ENCODE assay signal across 7 mouse cellular contexts in genomic region chr4:59806879-59807195, GRCm38 (mm10). TPM values are rescaled to one million over a fixed set of nuclear protein-coding genes. Genes with fewer than 3 reads are reported as not detected.
DNase-seq lines count a peak whose midpoint lies in the region; ATAC-seq lines count a peak whose summit lies in the region.

No protein-coding gene starts in this region.

- peaks cover 9% of the 10 kb centered on the region; the same call in 1 of the 2 replicates for H3K4me1 ChIP-seq in lung, embryonic 15.5 days
- H3K4me1 ChIP-seq in embryonic facial prominence, embryonic 13.5 days, result peaks cover 16% of the 10 kb centered on the region
- H3K4me1 ChIP-seq in intestine, embryonic 14.5 days (replicated peaks; ENCODE audit: control insufficient read depth, insufficient read depth, low read length), result peaks cover 8% of the 10 kb centered on the region; the same call in 1 of the 2 replicates
- H3K4me1 ChIP-seq in neural tube, embryonic 14.5 days (ENCODE audit: control insufficient read depth, insufficient read depth, low read length), result peaks cover 14% of the 10 kb centered on the region; the same call in 1 of the 2 replicates

- DNase-seq in lung, postnatal 10 days, result no peak
- DNase-seq in intestine, embryonic 14.5 days (ENCODE audit: low spot score), result no peak
- DNase-seq in ovary, postnatal 36 days (ENCODE audit: low spot score), result no peak
- DNase-seq in urinary bladder, postnatal 36 days (ENCODE audit: low spot score in 2 of 2), result no peak

- no peak for ATAC-seq in lung, embryonic 15.5 days (ENCODE audit: borderline replicate concordance, extremely low read depth, low FRiP score, low TSS enrichment)
- no peak for ATAC-seq in embryonic facial prominence, embryonic 13.5 days (ENCODE audit: insufficient number of reproducible peaks, insufficient read depth, low FRiP score, low TSS enrichment, low read depth)
- no peak for ATAC-seq in intestine, embryonic 14.5 days (replicated peaks; ENCODE audit: low FRiP score, low TSS enrichment, low read depth)
- ATAC-seq in neural tube, embryonic 14.5 days (ENCODE audit: low read depth), result no peak

- H3K9ac ChIP-seq in lung, embryonic 15.5 days, result peak overlapping the region; percentile 79; the same call in 1 of the 2 replicates
- H3K9ac ChIP-seq in embryonic facial prominence, embryonic 13.5 days, result peak overlapping the region; percentile 87
- H3K9ac ChIP-seq in intestine, embryonic 14.5 days (ENCODE audit: low read length), result peak overlapping the region; percentile 72
- peak overlapping the region; percentile 84 for H3K9ac ChIP-seq in neural tube, embryonic 14.5 days (replicated peaks; ENCODE audit: low read depth, low read length)

- no peak overlapping the region for H3K27ac ChIP-seq in lung, embryonic 15.5 days
- H3K27ac ChIP-seq in embryonic facial prominence, embryonic 13.5 days, result no peak overlapping the region; the same call in 1 of the 2 replicates
- H3K27ac ChIP-seq in intestine, embryonic 14.5 days (ENCODE audit: low read depth), result no peak overlapping the region
- no peak overlapping the region; the same call in 1 of the 2 replicates for H3K27ac ChIP-seq in neural tube, embryonic 14.5 days (ENCODE audit: low read depth, low read length)

- no peaks in the 10 kb centered on the region for H3K36me3 ChIP-seq in lung, embryonic 15.5 days
- no peaks in the 10 kb centered on the region for H3K36me3 ChIP-seq in embryonic facial prominence, embryonic 13.5 days
- H3K36me3 ChIP-seq in intestine, embryonic 14.5 days (ENCODE audit: control insufficient read depth, insufficient read depth, low read length), result no peaks in the 10 kb centered on the region
- no peaks in the 10 kb centered on the region for H3K36me3 ChIP-seq in neural tube, embryonic 14.5 days (ENCODE audit: control insufficient read depth, insufficient read depth, low read length)

- peak overlapping the region; percentile 78 for H3K4me3 ChIP-seq in lung, embryonic 15.5 days
- peak overlapping the region; percentile 88 for H3K4me3 ChIP-seq in embryonic facial prominence, embryonic 13.5 days
- H3K4me3 ChIP-seq in intestine, embryonic 14.5 days (ENCODE audit: low read depth, low read length), result peak overlapping the region; percentile 87
- peak overlapping the region; percentile 89 for H3K4me3 ChIP-seq in neural tube, embryonic 14.5 days (ENCODE audit: low read depth, low read length)

- peak overlapping the region; percentile 94 for H3K4me2 ChIP-seq in lung, embryonic 15.5 days
- peak overlapping the region; percentile 97 for H3K4me2 ChIP-seq in embryonic facial prominence, embryonic 13.5 days
- H3K4me2 ChIP-seq in intestine, embryonic 14.5 days (ENCODE audit: low read length), result peak overlapping the region; percentile 97
- peak overlapping the region; percentile 74 for H3K4me2 ChIP-seq in neural tube, embryonic 14.5 days (ENCODE audit: low read depth, low read length)

- H3K9me3 ChIP-seq in lung, embryonic 15.5 days, result no peaks in the 10 kb centered on the region
- H3K9me3 ChIP-seq in embryonic facial prominence, embryonic 13.5 days, result no peaks in the 10 kb centered on the region
- H3K9me3 ChIP-seq in intestine, embryonic 14.5 days (ENCODE audit: control insufficient read depth, low read length), result no peaks in the 10 kb centered on the region
- H3K9me3 ChIP-seq in neural tube, embryonic 14.5 days (ENCODE audit: control insufficient read depth, low read length), result no peaks in the 10 kb centered on the region

- WGBS in lung, embryonic 15.5 days, result 6% methylated on average over 9 of the region's 9 CpGs
- WGBS in embryonic facial prominence, embryonic 13.5 days, result 5% methylated on average over 9 of the region's 9 CpGs
- WGBS in intestine, embryonic 14.5 days, result 6% methylated on average over 9 of the region's 9 CpGs
- whole genome bisulfite sequencing in neural tube, embryonic 14.5 days, result 2% methylated on average over 9 of the region's 9 CpGs

- H3K27me3 ChIP-seq in lung, embryonic 15.5 days, result no peaks in the 10 kb centered on the region
- no peaks in the 10 kb centered on the region for H3K27me3 ChIP-seq in embryonic facial prominence, embryonic 13.5 days
- no peaks in the 10 kb centered on the region for H3K27me3 ChIP-seq in intestine, embryonic 14.5 days (replicated peaks; ENCODE audit: control insufficient read depth, insufficient read depth, low read length)
- no peaks in the 10 kb centered on the region for H3K27me3 ChIP-seq in neural tube, embryonic 14.5 days (ENCODE audit: control insufficient read depth, insufficient read depth, low read length)

RNA-seq across cellular contexts. Expression of gene Snx30, which starts 1.2 kb away (rescaled TPM):
- polyA plus RNA-seq in lung, embryonic 15.5 days (2015; fragmentation: Nextera tagmentation; extraction: Ambion mirVana), result 9.2 and 10.0 TPM in 2 replicates
- polyA plus RNA-seq in embryonic facial prominence, embryonic 13.5 days (2015; fragmentation: Nextera tagmentation; extraction: Ambion mirVana), result 7.5 and 11.8 TPM in 2 replicates
- polyA plus RNA-seq in intestine, embryonic 14.5 days (2014; fragmentation: Nextera tagmentation; extraction: Ambion mirVana), result 6.0 and 6.8 TPM in 2 replicates
- 18.9 and 20.5 TPM in 2 replicates for polyA plus RNA-seq in neural tube, embryonic 14.5 days (2014; fragmentation: Nextera tagmentation; extraction: Ambion mirVana)

RNA-seq across cellular contexts. Expression of gene Inip, which starts 5.4 kb away (rescaled TPM):
- polyA plus RNA-seq in lung, embryonic 15.5 days (2015; fragmentation: Nextera tagmentation; extraction: Ambion mirVana), result 51.2 and 56.5 TPM in 2 replicates
- polyA plus RNA-seq in embryonic facial prominence, embryonic 13.5 days (2015; fragmentation: Nextera tagmentation; extraction: Ambion mirVana), result 66.8 and 68.0 TPM in 2 replicates
- polyA plus RNA-seq in intestine, embryonic 14.5 days (2014; fragmentation: Nextera tagmentation; extraction: Ambion mirVana), result 55.1 and 56.1 TPM in 2 replicates
- 53.5 and 60.6 TPM in 2 replicates for polyA plus RNA-seq in neural tube, embryonic 14.5 days (2014; fragmentation: Nextera tagmentation; extraction: Ambion mirVana)
